Mouse (Mus musculus) hindbrain, embryonic 15.5 days (tissue): Measurements from ENCODE around the gene Gpc3. TPM values are rescaled to one million over a fixed set of nuclear protein-coding genes. Genes with fewer than 3 reads are reported as not detected.

Source experiments
- ATAC-seq: fragments of 200-750 bp; cut with Nextera tagmentation; 2 replicates; pipeline ENCODE4 v1.8.0; 2017; ENCODE audit warnings: low read depth, moderate number of reproducible peaks, moderate TSS enrichment; ENCODE audit not compliant: low FRiP score
- H3K27ac ChIP-seq: fragments of 300-500 bp; sonication (generic); replicated peaks from 2 replicates; pipeline ENCODE4 v1.5.1; 2015; ENCODE audit warnings: mild to moderate bottlenecking, inconsistent platforms
- H3K27me3 ChIP-seq: fragments of 300-500 bp; sonication (generic); 2 replicates; pipeline ENCODE4 v1.6.1; 2015; ENCODE audit warnings: control low read depth, inconsistent platforms
- H3K36me3 ChIP-seq: fragments of 300-500 bp; sonication (generic); 2 replicates; pipeline ENCODE4 v1.6.1; 2015; ENCODE audit warnings: control low read depth, inconsistent platforms
- H3K4me1 ChIP-seq: fragments of 300-500 bp; sonication (generic); replicated peaks from 2 replicates; pipeline ENCODE4 v1.6.1; 2015; ENCODE audit warnings: control low read depth, inconsistent platforms
- H3K4me2 ChIP-seq: fragments of 300-500 bp; sonication (generic); 2 replicates; pipeline ENCODE4 v1.6.1; 2015; ENCODE audit warnings: moderate library complexity, mild to moderate bottlenecking, inconsistent platforms
- H3K4me3 ChIP-seq: fragments of 300-500 bp; sonication (generic); 2 replicates; pipeline ENCODE4 v1.5.1; 2015; ENCODE audit warnings: mild to moderate bottlenecking, inconsistent platforms
- H3K9ac ChIP-seq: fragments of 300-500 bp; sonication (generic); 2 replicates; pipeline ENCODE4 v1.6.1; 2015; ENCODE audit warnings: inconsistent platforms
- H3K9me3 ChIP-seq: fragments of 300-500 bp; sonication (generic); 2 replicates; pipeline ENCODE4 v1.6.1; 2016; ENCODE audit warnings: control low read depth, inconsistent platforms
- WGBS: fragments of 180-500 bp; shearing (Covaris S2); methylation state at CpG from one replicate; pipeline ENCODE4 v1.1.7; 2015; 5-methylcytosine and 5-hydroxymethylcytosine counted together
- microRNA counts: library from miRNA; unstranded; fragments of <30 nt; microRNA quantifications from one replicate; lab custom pipeline; 2016
- microRNA-seq: library from miRNA; unstranded; fragments of <30 nt; microRNA quantifications from one replicate; pipeline ENCODE4, GENCODE M21; 2016
- polyA plus RNA-seq: library from polyadenylated mRNA; unstranded; fragments of >200 nt; fragmentation: Nextera tagmentation; extraction: Ambion mirVana; gene quantifications from 2 replicates; pipeline ENCODE4 v1.2.1, GENCODE M21; 2015

Gene Gpc3
- polyA plus RNA-seq, 1 experiment from 2014 or later, result 76.4 TPM

DNA sequence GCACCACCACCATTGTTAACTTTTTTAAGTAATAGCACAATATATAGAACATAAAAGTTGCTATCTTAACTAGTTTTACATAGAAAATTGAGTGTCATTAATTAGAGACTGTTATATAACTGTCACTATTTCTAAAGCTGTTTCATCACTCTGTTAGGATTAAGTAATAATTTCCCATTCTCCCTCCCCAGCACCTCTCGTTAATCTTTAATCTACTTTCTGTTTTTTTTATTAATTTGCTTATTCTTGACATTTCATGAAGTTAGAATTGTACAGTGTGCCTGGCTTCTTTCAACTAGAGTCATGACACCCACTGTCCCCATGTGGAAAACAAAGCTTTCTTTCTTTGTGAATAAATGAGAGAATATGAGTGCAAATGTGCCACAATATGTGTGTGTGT is 359.2 kb downstream of the Gpc3 start:
- Histone ChIP-seq H3K4me2 (no peak overlapping the region), H3K4me1 (no peaks in the 10 kb centered on the region), H3K9ac (no peak overlapping the region), H3K4me3 (no peak overlapping the region), H3K27ac (no peak overlapping the region), H3K9me3 (no peaks in the 10 kb centered on the region), H3K27me3 (no peaks in the 10 kb centered on the region), H3K36me3 (no peaks in the 10 kb centered on the region)
- 89% methylated on average over 1 of the region's 1 CpGs for WGBS
- no peak for ATAC-seq

DNA sequence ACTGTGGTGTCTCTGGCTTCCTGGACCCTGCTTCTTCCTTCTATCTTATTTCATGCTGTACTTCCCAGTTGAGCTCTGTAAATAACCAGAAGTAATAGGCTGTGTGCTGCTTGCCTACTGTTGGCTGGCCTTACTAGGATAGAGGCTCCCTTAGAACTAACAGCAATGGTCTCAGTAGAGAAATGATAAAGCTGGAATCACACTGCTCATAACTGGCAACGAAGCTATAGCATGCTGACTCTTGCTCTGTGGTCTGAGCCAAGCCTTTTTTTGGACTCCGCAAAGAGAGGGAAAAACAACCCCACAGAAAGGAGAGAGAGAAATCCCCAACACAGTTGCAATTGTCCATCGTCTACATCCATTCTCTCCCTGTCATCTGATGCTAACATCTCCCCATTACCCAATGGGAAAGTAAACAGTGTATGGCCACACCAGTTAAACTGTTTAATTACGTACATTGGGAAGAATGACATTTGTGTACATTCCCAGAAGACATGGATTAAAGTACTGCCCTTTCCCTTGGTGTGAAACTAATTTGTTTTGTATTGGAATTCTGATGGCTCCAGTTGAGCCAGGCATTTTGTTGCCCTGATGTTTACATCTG is 368.0 kb downstream of the Gpc3 start:
- Histone ChIP-seq H3K4me3 (no peak overlapping the region), H3K4me1 (no peaks in the 10 kb centered on the region), H3K36me3 (no peaks in the 10 kb centered on the region), H3K27ac (no peak overlapping the region), H3K9me3 (no peaks in the 10 kb centered on the region), H3K9ac (no peak overlapping the region), H3K4me2 (no peak overlapping the region), H3K27me3 (no peaks in the 10 kb centered on the region)
- ATAC-seq, result no peak
- WGBS, result 80% methylated on average over 4 of the region's 4 CpGs

DNA sequence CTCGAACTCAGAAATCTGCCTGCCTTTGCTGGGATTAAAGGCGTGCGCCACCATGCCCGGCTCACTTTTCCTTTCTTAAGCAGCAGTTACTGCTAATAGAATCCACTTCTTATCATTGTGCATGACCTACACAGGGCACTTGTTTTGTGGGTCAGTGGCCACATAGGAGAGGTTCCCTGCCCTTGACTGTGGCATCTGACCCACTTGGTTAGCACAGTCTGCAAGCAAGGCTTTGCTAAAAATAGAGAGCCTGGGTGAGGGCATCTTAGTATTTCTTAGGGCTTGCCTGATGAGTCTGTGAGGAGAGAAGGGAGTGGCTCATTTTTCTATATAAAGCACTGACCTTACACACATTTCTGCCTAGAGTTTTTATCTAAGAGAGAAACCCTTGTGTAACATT is 376.3 kb downstream of the Gpc3 start:
- Histone ChIP-seq H3K27me3 (no peaks in the 10 kb centered on the region), H3K36me3 (no peaks in the 10 kb centered on the region), H3K4me2 (no peak overlapping the region), H3K27ac (no peak overlapping the region), H3K4me1 (no peaks in the 10 kb centered on the region), H3K4me3 (no peak overlapping the region), H3K9ac (no peak overlapping the region), H3K9me3 (no peaks in the 10 kb centered on the region)
- ATAC-seq, result no peak
- WGBS, result 89% methylated on average over 4 of the region's 4 CpGs

DNA sequence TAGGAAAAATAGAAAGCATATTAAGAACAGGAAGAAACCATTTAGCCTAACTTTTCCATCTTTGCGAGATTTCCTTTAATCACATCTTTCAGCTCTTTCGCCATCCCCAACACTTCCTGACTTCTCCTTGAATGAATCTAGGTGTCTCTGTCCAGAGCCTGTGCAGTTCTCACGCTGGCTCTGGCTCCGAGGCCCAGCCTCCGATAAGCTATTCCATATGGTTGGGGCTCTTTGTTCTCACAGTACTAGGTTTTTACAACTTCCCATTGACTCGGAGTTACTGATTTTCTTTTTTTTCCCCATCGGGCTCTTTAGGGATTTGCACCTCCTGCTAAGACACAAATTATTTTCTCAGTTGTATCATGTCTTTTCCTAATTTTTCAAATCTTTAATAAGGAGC is 381.8 kb downstream of the Gpc3 start:
- no peak overlapping the region for H3K9ac ChIP-seq
- no peaks in the 10 kb centered on the region for H3K27me3 ChIP-seq
- no peaks in the 10 kb centered on the region for H3K9me3 ChIP-seq
- no peak overlapping the region for H3K27ac ChIP-seq
- no peak overlapping the region for H3K4me3 ChIP-seq
- WGBS, result 72% methylated on average over 7 of the region's 7 CpGs
- ATAC-seq, result no peak
- no peaks in the 10 kb centered on the region for H3K4me1 ChIP-seq
- H3K36me3 ChIP-seq, result no peaks in the 10 kb centered on the region
- H3K4me2 ChIP-seq, result no peak overlapping the region

DNA sequence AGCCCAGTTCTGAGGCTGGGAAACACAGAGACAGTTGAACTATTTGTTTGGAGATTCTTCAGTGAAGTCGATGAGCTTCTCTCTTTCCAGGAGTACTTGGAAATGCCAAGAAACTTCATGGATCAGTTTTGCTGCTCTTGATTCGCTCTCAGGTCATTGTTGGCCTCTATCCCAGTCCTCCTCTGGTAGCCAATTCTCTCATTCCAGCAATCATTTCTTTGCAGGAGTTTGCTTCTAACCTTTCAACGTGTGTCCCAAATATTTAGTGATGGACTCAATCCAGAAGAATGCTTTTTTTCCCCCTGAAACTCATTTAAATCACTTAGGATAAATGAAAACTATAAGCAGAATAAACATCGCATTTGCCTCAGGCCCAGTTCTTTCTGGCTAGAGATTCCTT is 383.0 kb downstream of the Gpc3 start:
- no peak overlapping the region for H3K4me3 ChIP-seq
- no peaks in the 10 kb centered on the region for H3K4me1 ChIP-seq
- ATAC-seq, result no peak
- H3K27ac ChIP-seq, result no peak overlapping the region
- no peaks in the 10 kb centered on the region for H3K9me3 ChIP-seq
- no peaks in the 10 kb centered on the region for H3K36me3 ChIP-seq
- 87% methylated on average over 4 of the region's 4 CpGs for WGBS
- H3K27me3 ChIP-seq, result no peaks in the 10 kb centered on the region
- no peak overlapping the region for H3K4me2 ChIP-seq
- no peak overlapping the region for H3K9ac ChIP-seq

MicroRNA genes within 50 kb of the gene (microRNA counts, 519-probe panel; counts per million panel counts)
- microRNA mmu-miR-717 (lab: Ali Mortazavi, UCI), result 2,550 counts per million, percentile 42 among the panel's probes with 10 or more counts

Small RNAs within 50 kb of the gene (microRNA-seq; reads per million reads assigned to microRNA genes)
- gene Mir6384 (not detected), gene Mir717 (not detected)

Other genes with a start within 250 kb of the Gpc3 start
- gene Ccdc160, start 177.2 kb upstream of the Gpc3 start, polyA plus RNA-seq, result 6.9 and 7.5 TPM in 2 replicates